Mouse (Mus musculus) spleen, adult 2 months (tissue): ENCODE results near the gene Commd8.

ENCODE experiments used
- CTCF ChIP-seq: fragments of 200-500 bp; IDR thresholded peaks from 2 replicates; pipeline ENCODE4 v1.5.1; 2011; ENCODE audit warnings: mild to moderate bottlenecking, inconsistent platforms; ENCODE audit not compliant: insufficient read depth, insufficient read length, insufficient replicate concordance; ENCODE audit errors: extremely low read depth
- POLR2A ChIP-seq: fragments of 200-500 bp; IDR thresholded peaks from 2 replicates; pipeline ENCODE4 v1.6.1; 2011; ENCODE audit warnings: low read depth, low read length, inconsistent platforms

- no peak for TF ChIP-seq CTCF
- no peak for TF ChIP-seq POLR2A
Measured at GRCm38 (mm10) chr5:72201600-72201999, 33.6 kb upstream of the Commd8 start.
